Mouse (Mus musculus) common myeloid progenitor, adult 5-6 weeks (primary cell): Measurements from ENCODE around the gene Ush1g. TPM values are rescaled to one million over a fixed set of nuclear protein-coding genes. Genes with fewer than 3 reads are reported as not detected.
A peak's percentile ranks its signal among the peaks of the same experiment; 100 is the strongest.

Experiments used
- ATAC-seq: replicated peaks from 2 replicates; pipeline ENCODE4 v1.8.0; 2016; ENCODE audit warnings: low read depth, mild to moderate bottlenecking, moderate TSS enrichment, inconsistent platforms; ENCODE audit not compliant: poor library complexity, severe bottlenecking
- total RNA-seq: library from RNA; stranded (forward); fragments of 200-1000, 187-1606 nt; gene quantifications from 2 replicates; pipeline ENCODE4 v1.2.3, GENCODE M21; 2017

Ush1g gene
- total RNA-seq, 1 experiment from 2014 or later: not detected

GRCm38 (mm10) chr11:115273735-115274134 is 48.1 kb downstream of the Ush1g start:
- ATAC-seq: no peak

DNA sequence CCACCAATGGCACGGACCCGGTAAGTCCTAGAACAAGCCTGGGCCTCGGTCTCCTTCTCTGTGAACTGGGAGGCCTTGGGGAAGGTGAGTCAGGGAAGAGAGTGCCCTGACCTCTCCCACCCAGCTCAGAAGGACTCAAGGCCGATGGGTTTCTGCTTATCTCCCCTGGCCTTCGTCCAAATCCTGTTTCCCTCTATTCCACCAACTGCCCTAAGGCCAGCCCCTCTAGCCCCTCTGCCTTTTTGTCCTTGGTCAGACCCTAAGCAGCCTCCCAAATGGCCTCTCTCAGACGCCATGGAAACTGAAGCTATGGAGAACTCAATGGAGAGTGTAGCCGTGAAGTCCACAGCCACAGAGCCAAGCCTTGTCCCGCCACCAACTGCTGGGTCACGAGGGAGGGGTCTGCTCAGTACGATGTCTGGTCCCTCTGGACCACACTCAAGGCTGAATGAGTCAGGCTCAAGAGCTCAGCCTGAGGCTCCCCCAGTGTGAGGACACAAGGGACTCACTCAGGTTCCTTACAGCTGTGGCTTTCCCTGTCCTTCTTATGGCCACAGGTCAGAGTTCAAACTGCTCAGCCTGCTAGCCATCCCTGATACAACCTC is 48.8 kb downstream of the Ush1g start:
- no peak for ATAC-seq

- ATAC-seq: no peak
Observed at GRCm38 (mm10) chr11:115271481-115271880, 50.4 kb downstream of the Ush1g start.

DNA sequence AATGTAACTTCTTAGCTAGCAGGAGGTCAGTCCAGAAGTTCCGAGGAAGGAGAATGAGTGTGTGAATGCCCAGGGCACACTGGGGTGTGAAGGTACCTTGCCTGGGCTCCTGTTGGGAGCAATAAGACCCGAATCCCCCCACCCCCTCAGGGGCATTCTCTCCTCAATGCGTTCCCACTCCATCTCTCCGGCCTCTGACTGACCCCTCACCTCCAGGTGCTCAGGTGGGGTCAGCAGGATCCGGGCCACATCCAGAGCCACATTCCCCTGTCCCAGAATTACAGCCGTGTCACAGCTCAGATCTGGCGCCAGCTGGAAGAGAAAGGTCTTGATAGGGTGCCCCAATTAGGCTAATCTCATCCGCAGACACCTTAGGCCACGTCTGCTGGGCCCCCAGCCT is 50.8 kb downstream of the Ush1g start:
- no peak for ATAC-seq

GRCm38 (mm10) chr11:115270148-115270861 is 51.5 kb downstream of the Ush1g start:
- ATAC-seq: peak; percentile 58

DNA sequence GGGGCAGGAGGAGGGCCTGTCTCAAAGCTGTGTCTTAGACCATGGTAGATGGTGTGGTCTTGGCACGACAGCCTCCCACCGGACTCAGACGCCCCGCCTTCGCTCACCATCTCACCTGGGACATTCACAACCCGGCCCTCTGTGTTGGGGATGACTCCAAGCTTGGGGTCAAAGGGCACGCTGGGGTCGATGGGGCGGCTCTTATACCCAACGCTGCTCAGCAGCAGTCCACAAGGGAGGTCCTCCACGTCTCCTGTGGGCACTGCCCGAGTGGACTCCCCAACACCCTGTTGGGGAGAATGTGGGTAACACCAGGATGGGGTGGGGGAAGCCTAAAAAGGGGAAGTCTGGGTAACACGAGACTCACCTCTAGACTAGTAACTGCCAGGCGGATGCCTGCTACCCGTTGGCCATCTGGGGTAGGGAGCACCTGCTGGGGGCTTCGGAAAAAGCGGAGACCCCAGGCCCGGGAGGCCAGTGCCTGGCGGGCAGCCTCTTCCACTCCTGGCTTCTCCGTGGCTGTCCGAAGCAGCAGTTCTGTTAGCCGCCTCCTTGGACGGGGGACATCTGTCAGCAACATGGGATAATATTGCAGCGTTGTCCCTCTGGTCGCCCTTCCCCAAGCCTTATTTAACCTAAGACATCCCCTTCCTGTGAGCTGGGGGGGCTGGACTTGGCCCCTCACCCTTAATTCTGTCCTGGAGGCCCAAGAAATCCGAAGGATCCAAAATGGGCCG is 52.3 kb downstream of the Ush1g start:
- no peak for ATAC-seq

- no peak for ATAC-seq
Observed at GRCm38 (mm10) chr11:115267958-115268357, 53.9 kb downstream of the Ush1g start.

DNA sequence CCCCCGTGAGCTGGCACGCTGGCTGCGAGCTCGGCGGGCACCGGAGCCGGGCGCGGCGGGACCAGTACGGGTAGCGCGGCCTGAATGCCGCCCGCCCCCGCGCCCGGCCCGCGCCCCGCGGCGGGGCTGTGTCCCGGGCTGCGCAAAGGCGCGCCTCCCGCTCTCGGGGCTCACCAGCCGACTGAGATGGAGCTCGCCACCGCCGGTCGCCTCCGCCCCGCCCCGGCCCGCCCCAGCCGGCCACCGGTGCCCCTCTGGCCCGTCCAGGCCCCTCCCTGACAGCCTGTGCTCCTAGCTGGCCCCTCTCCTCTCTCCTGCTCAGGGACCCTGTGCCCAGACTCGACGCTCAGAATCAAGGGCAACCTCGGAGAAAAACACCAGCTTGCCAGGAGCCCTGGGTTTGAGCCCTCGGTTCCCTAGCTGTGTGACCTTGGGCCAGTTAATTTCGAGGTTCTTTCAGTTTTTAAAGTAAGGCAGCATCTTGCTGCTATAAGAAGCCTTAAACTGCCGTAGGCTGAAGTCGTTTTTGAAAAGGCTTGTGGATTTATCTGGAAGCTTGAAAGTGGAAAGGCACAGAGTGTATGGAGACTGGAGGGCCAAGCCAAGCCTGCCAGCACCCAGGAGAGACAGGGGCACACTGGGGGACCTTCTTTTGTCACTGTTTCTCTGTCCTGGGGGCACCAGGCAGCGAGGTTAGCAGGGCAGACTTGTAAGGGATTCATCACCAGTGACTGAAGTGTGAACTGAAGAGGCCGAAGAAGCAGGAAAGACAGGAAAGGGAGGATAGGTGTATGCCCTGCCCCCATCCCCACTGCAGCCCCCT is 54.6 kb downstream of the Ush1g start, which contains the start of gene Grin2c:
Gene Grin2c, minus strand, starts transcription at position 183 of the 823 bp plus-strand sequence.
- ATAC-seq: no peak

DNA sequence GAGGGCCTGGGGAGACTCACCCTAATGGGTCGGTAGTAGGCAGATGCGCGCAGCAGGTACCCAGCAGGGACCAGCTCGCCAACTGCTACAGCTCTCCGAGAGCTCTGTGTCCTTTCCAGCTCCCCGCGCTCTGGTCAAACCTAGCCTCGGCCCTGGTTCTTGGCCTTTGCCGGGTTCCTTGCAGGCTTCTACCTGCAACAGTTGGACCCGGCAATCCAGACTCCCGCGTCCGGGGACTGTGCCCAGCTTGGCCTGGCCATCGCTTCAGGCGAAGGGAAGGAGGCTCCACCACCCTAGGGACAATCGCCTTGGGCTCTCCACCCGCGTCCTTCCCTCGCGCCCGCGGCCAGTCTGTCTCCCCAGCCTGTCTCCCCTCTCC is 55.5 kb downstream of the Ush1g start:
- ATAC-seq: no peak

- no peak for ATAC-seq
Observed at GRCm38 (mm10) chr11:115265771-115266399, 56.0 kb downstream of the Ush1g start.

Other genes with a start within 250 kb of the Ush1g start
- gene Rab37, start 230.6 kb downstream of the Ush1g start, total RNA-seq: 50.6 and 61.5 TPM in 2 replicates
- not detected in 2 replicates for gene Cd300lf, start 188.0 kb downstream of the Ush1g start, total RNA-seq
- gene Slc9a3r1, start 158.7 kb downstream of the Ush1g start, total RNA-seq: 45.5 and 53.4 TPM in 2 replicates
- 2.2 and 3.7 TPM in 2 replicates for gene Tmem104, start 134.6 kb downstream of the Ush1g start, total RNA-seq
- gene Nat9, start 134.2 kb downstream of the Ush1g start, total RNA-seq: 17.2 and 19.7 TPM in 2 replicates
- not detected in 2 replicates for gene Grin2c, start 54.8 kb downstream of the Ush1g start, total RNA-seq
- gene Fdxr, start 45.0 kb downstream of the Ush1g start, total RNA-seq: 21.5 and 29.1 TPM in 2 replicates
- gene Fads6, start 24.4 kb downstream of the Ush1g start, total RNA-seq: 0.73 and 1.6 TPM in 2 replicates
- not detected in 2 replicates for gene Otop2, start 14.9 kb downstream of the Ush1g start, total RNA-seq
- gene Otop3, start 12.7 kb upstream of the Ush1g start, total RNA-seq: not detected in 2 replicates
- 1.9 TPM in 1 of 2 replicates, not detected in the other for gene Hid1, start 45.7 kb upstream of the Ush1g start, total RNA-seq
- gene Cdr2l, start 59.9 kb upstream of the Ush1g start, total RNA-seq: 0.18 TPM in 1 of 2 replicates, not detected in the other
- 67.7 and 94.1 TPM in 2 replicates for gene Mrpl58, start 81.7 kb upstream of the Ush1g start, total RNA-seq
- gene Atp5h, start 97.9 kb upstream of the Ush1g start, total RNA-seq: 531 and 684 TPM in 2 replicates
- gene Kctd2, start 98.1 kb upstream of the Ush1g start, total RNA-seq: 12.3 and 15.4 TPM in 2 replicates
- not detected in 2 replicates for gene Trim80, start 118.5 kb upstream of the Ush1g start, total RNA-seq
- gene Slc16a5, start 140.4 kb upstream of the Ush1g start, total RNA-seq: not detected in 2 replicates
- gene Armc7, start 153.6 kb upstream of the Ush1g start, total RNA-seq: 4.2 and 6.5 TPM in 2 replicates
- 92.2 and 98.6 TPM in 2 replicates for gene Nt5c, start 169.8 kb upstream of the Ush1g start, total RNA-seq
- gene Jpt1, start 192.3 kb upstream of the Ush1g start, total RNA-seq: 152 and 171 TPM in 2 replicates
- gene Sumo2, start 214.2 kb upstream of the Ush1g start, total RNA-seq: 592 and 605 TPM in 2 replicates
- 147 and 175 TPM in 2 replicates for gene Nup85, start 242.4 kb upstream of the Ush1g start, total RNA-seq